Comparison of ENCODE assay signal across 13 mouse cellular contexts in the genomic region with DNA sequence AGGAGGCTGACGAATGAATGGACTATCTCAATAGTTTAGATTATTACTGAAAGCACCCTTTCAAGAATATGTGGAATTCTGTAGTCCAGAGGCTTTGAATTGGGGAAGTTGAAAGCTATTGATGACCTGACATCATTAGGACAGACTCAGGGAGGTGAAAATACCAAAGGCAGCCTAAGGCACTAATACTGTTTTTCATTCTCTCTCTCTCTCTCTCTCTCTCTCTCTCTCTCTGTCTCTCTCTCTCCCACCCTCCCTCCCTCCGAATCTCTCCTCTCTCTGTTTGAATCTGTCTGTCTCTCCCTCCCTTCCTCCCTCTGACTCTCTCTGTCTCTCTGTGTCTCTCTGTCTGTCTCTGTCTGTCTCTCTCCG. TPM values are rescaled to one million over a fixed set of nuclear protein-coding genes. Genes with fewer than 3 reads are reported as not detected.
DNase-seq lines count a peak whose midpoint lies in the region; ATAC-seq lines count a peak whose summit lies in the region.
"Had no signal": no experiment of that assay in that cellular context is flagged by ENCODE, and none has a peak within 500 bp of the region (broad histone marks: within the 10 kb centered on the region; RNA-seq: fewer than 3 reads in every experiment).

No protein-coding gene starts in this region.

- no peaks in the 10 kb centered on the region for H3K36me3 ChIP-seq in liver, embryonic 15.5 days (replicated peaks)
- H3K36me3 ChIP-seq in liver, embryonic 12.5 days: no peaks in the 10 kb centered on the region
- H3K36me3 ChIP-seq in forebrain, embryonic 16.5 days (ENCODE audit: control insufficient read depth, insufficient read depth): no peaks in the 10 kb centered on the region
- no peaks in the 10 kb centered on the region for H3K36me3 ChIP-seq in neural tube, embryonic 13.5 days
- H3K36me3 ChIP-seq: embryonic facial prominence, embryonic 15.5 days; limb, embryonic 13.5 days had no signal

- 32% methylated on average over 3 of the region's 3 CpGs for WGBS in liver, embryonic 15.5 days (ENCODE audit: insufficient replicate concordance)
- WGBS in liver, embryonic 12.5 days (ENCODE audit: insufficient replicate concordance): 45% methylated on average over 3 of the region's 3 CpGs
- 19% methylated on average over 3 of the region's 3 CpGs for WGBS in forebrain, embryonic 16.5 days
- WGBS in neural tube, embryonic 13.5 days: 44% methylated on average over 3 of the region's 3 CpGs

- no peak overlapping the region for H3K27ac ChIP-seq in liver, embryonic 15.5 days (replicated peaks)
- no peak overlapping the region for H3K27ac ChIP-seq in liver, embryonic 12.5 days
- no peak overlapping the region for H3K27ac ChIP-seq in forebrain, embryonic 16.5 days (ENCODE audit: low read length)
- no peak overlapping the region for H3K27ac ChIP-seq in neural tube, embryonic 13.5 days (replicated peaks)
- H3K27ac ChIP-seq: embryonic facial prominence, embryonic 15.5 days; limb, embryonic 13.5 days; macrophage had no signal

- H3K4me2 ChIP-seq in liver, embryonic 15.5 days: 0 out of 2 replicates have a peak overlapping the region, but pooled peaks have one; percentile 6
- H3K4me2 ChIP-seq in liver, embryonic 12.5 days: no peak overlapping the region
- H3K4me2 ChIP-seq in forebrain, embryonic 16.5 days (ENCODE audit: low read length): no peak overlapping the region
- H3K4me2 ChIP-seq in neural tube, embryonic 13.5 days: no peak overlapping the region
- H3K4me2 ChIP-seq: embryonic facial prominence, embryonic 15.5 days; limb, embryonic 13.5 days had no signal

- H3K9ac ChIP-seq in liver, embryonic 15.5 days: no peak overlapping the region
- no peak overlapping the region for H3K9ac ChIP-seq in liver, embryonic 12.5 days
- H3K9ac ChIP-seq in forebrain, embryonic 16.5 days (replicated peaks; ENCODE audit: low read depth, low read length): 0 out of 2 replicates have a peak overlapping the region, but pooled peaks have one; percentile 12
- peak overlapping the region; percentile 44; the same call in 1 of the 2 replicates for H3K9ac ChIP-seq in neural tube, embryonic 13.5 days
- H3K9ac ChIP-seq: embryonic facial prominence, embryonic 15.5 days; limb, embryonic 13.5 days; liver, postnatal 0 days had no signal

- H3K4me1 ChIP-seq in liver, embryonic 15.5 days (replicated peaks): no peaks in the 10 kb centered on the region
- H3K4me1 ChIP-seq in liver, embryonic 12.5 days: no peaks in the 10 kb centered on the region
- H3K4me1 ChIP-seq in forebrain, embryonic 16.5 days (replicated peaks; ENCODE audit: control insufficient read depth, insufficient read depth, low read length): 0 out of 2 replicates have a peak, but pooled peaks cover 3% of the 10 kb centered on the region
- peaks cover 8% of the 10 kb centered on the region for H3K4me1 ChIP-seq in neural tube, embryonic 13.5 days (replicated peaks)

- H3K4me3 ChIP-seq in liver, embryonic 15.5 days (replicated peaks): no peak overlapping the region
- H3K4me3 ChIP-seq in liver, embryonic 12.5 days: no peak overlapping the region
- no peak overlapping the region for H3K4me3 ChIP-seq in forebrain, embryonic 16.5 days (replicated peaks; ENCODE audit: low read length)
- no peak overlapping the region for H3K4me3 ChIP-seq in neural tube, embryonic 13.5 days
- H3K4me3 ChIP-seq: embryonic facial prominence, embryonic 15.5 days; limb, embryonic 13.5 days had no signal

- DNase-seq in spleen, postnatal 4 days (ENCODE audit: low spot score in 2 of 2): no peak
- no peak for DNase-seq in adrenal gland, adult 18-20 months (ENCODE audit: low spot score in 2 of 2)
- DNase-seq in adipocyte (ENCODE audit: low spot score): no peak

- no peaks in the 10 kb centered on the region for H3K27me3 ChIP-seq in liver, embryonic 15.5 days
- no peaks in the 10 kb centered on the region for H3K27me3 ChIP-seq in liver, embryonic 12.5 days (replicated peaks)
- no peaks in the 10 kb centered on the region for H3K27me3 ChIP-seq in forebrain, embryonic 16.5 days (replicated peaks; ENCODE audit: control insufficient read depth, insufficient read depth, low read length)
- no peaks in the 10 kb centered on the region for H3K27me3 ChIP-seq in neural tube, embryonic 13.5 days
- H3K27me3 ChIP-seq: embryonic facial prominence, embryonic 15.5 days; limb, embryonic 13.5 days had no signal

- H3K9me3 ChIP-seq in liver, embryonic 15.5 days (replicated peaks): no peaks in the 10 kb centered on the region
- no peaks in the 10 kb centered on the region for H3K9me3 ChIP-seq in liver, embryonic 12.5 days (replicated peaks)
- no peaks in the 10 kb centered on the region for H3K9me3 ChIP-seq in forebrain, embryonic 16.5 days (ENCODE audit: control insufficient read depth, low read length)
- H3K9me3 ChIP-seq in neural tube, embryonic 13.5 days: no peaks in the 10 kb centered on the region
- H3K9me3 ChIP-seq: embryonic facial prominence, embryonic 15.5 days; limb, embryonic 13.5 days had no signal

- ATAC-seq in liver, embryonic 15.5 days (ENCODE audit: insufficient read depth): no peak
- no peak for ATAC-seq in liver, embryonic 12.5 days
- peak; percentile 14; the same call in 1 of the 2 replicates for ATAC-seq in forebrain, embryonic 16.5 days
- peak; percentile 19; the same call in 1 of the 2 replicates for ATAC-seq in megakaryocyte, adult 5-6 weeks (ENCODE audit: poor library complexity, severe bottlenecking)
- ATAC-seq in neural tube, embryonic 13.5 days (ENCODE audit: low read depth): peak; percentile 36

RNA-seq across cellular contexts. Expression of a gene that starts 2.0 kb away (rescaled TPM):
- polyA plus RNA-seq in liver, embryonic 15.5 days (2015; fragmentation: Nextera tagmentation; extraction: Ambion mirVana): 5.4 and 5.8 TPM in 2 replicates
- 8.1 and 9.0 TPM in 2 replicates for polyA plus RNA-seq in liver, embryonic 12.5 days (2016; fragmentation: Nextera tagmentation; extraction: Ambion mirVana)
- 44.8 and 50.4 TPM in 2 replicates for polyA plus RNA-seq in forebrain, embryonic 16.5 days (2015; fragmentation: Nextera tagmentation; extraction: Ambion mirVana)
- total RNA-seq in megakaryocyte, adult 5-6 weeks (2015): 45.0 and 51.3 TPM in 2 replicates
- total RNA-seq in megakaryocyte, adult 5-6 weeks (2017): 46.1 and 69.8 TPM in 2 replicates
- 71.4 and 79.0 TPM in 2 replicates for polyA plus RNA-seq in neural tube, embryonic 13.5 days (2015; fragmentation: Nextera tagmentation; extraction: Ambion mirVana)
- total RNA-seq in adrenal gland, adult 18-20 months (2021): 10 to 100 TPM; 23.2 to 24.3 TPM

RNA-seq across cellular contexts. Expression of a gene that starts 36.4 kb away (rescaled TPM):
- polyA plus RNA-seq in liver, embryonic 15.5 days (2015; fragmentation: Nextera tagmentation; extraction: Ambion mirVana): 0.06 and 0.15 TPM in 2 replicates
- polyA plus RNA-seq in liver, embryonic 12.5 days (2016; fragmentation: Nextera tagmentation; extraction: Ambion mirVana): 0.12 and 0.21 TPM in 2 replicates
- 0.58 and 0.61 TPM in 2 replicates for polyA plus RNA-seq in forebrain, embryonic 16.5 days (2015; fragmentation: Nextera tagmentation; extraction: Ambion mirVana)
- total RNA-seq in megakaryocyte, adult 5-6 weeks (2015): 0.31 TPM in 1 of 2 replicates, not detected in the other
- total RNA-seq in megakaryocyte, adult 5-6 weeks (2017): 0.26 TPM in 1 of 2 replicates, not detected in the other
- 0.70 and 0.87 TPM in 2 replicates for polyA plus RNA-seq in neural tube, embryonic 13.5 days (2015; fragmentation: Nextera tagmentation; extraction: Ambion mirVana)
- under 1 TPM; 0.27 to 0.29 TPM for total RNA-seq in adrenal gland, adult 18-20 months (2021)
- total RNA-seq: hematopoietic stem cell, adult 5-6 weeks had no signal
- polyA plus RNA-seq: liver, postnatal 0 days had no signal

RNA-seq across cellular contexts. Expression of a gene that starts 36.7 kb away (rescaled TPM):
- polyA plus RNA-seq in liver, embryonic 15.5 days (2015; fragmentation: Nextera tagmentation; extraction: Ambion mirVana): 51.3 and 52.9 TPM in 2 replicates
- 80.6 and 84.1 TPM in 2 replicates for polyA plus RNA-seq in liver, embryonic 12.5 days (2016; fragmentation: Nextera tagmentation; extraction: Ambion mirVana)
- polyA plus RNA-seq in forebrain, embryonic 16.5 days (2015; fragmentation: Nextera tagmentation; extraction: Ambion mirVana): 81.6 and 92.0 TPM in 2 replicates
- total RNA-seq in megakaryocyte, adult 5-6 weeks (2015): 22.8 and 22.9 TPM in 2 replicates
- total RNA-seq in megakaryocyte, adult 5-6 weeks (2017): 28.6 and 38.4 TPM in 2 replicates
- 61.8 and 63.1 TPM in 2 replicates for polyA plus RNA-seq in neural tube, embryonic 13.5 days (2015; fragmentation: Nextera tagmentation; extraction: Ambion mirVana)
- 10 to 100 TPM; 43.7 to 52.1 TPM for total RNA-seq in adrenal gland, adult 18-20 months (2021)

RNA-seq across cellular contexts. Expression of a gene that starts 41.9 kb away (rescaled TPM):
- 582 and 589 TPM in 2 replicates for polyA plus RNA-seq in liver, embryonic 15.5 days (2015; fragmentation: Nextera tagmentation; extraction: Ambion mirVana)
- polyA plus RNA-seq in liver, embryonic 12.5 days (2016; fragmentation: Nextera tagmentation; extraction: Ambion mirVana): 626 and 633 TPM in 2 replicates
- polyA plus RNA-seq in forebrain, embryonic 16.5 days (2015; fragmentation: Nextera tagmentation; extraction: Ambion mirVana): 67.7 and 68.4 TPM in 2 replicates
- total RNA-seq in megakaryocyte, adult 5-6 weeks (2015): 12.5 and 16.9 TPM in 2 replicates
- total RNA-seq in megakaryocyte, adult 5-6 weeks (2017): 5.1 and 9.2 TPM in 2 replicates
- 49.8 and 58.8 TPM in 2 replicates for polyA plus RNA-seq in neural tube, embryonic 13.5 days (2015; fragmentation: Nextera tagmentation; extraction: Ambion mirVana)
- 100 to 1,000 TPM in 1 of 2 experiments, 10 to 100 TPM in 1; 92.6 to 112 TPM for total RNA-seq in adrenal gland, adult 18-20 months (2021)

RNA-seq across cellular contexts. Expression of a gene that starts 58.3 kb away (rescaled TPM):
- 7.8 and 9.6 TPM in 2 replicates for polyA plus RNA-seq in liver, embryonic 15.5 days (2015; fragmentation: Nextera tagmentation; extraction: Ambion mirVana)
- polyA plus RNA-seq in liver, embryonic 12.5 days (2016; fragmentation: Nextera tagmentation; extraction: Ambion mirVana): 4.3 and 4.6 TPM in 2 replicates
- 9.7 and 10.8 TPM in 2 replicates for polyA plus RNA-seq in forebrain, embryonic 16.5 days (2015; fragmentation: Nextera tagmentation; extraction: Ambion mirVana)
- total RNA-seq in megakaryocyte, adult 5-6 weeks (2015): 0.14 TPM in 1 of 2 replicates, not detected in the other
- total RNA-seq in megakaryocyte, adult 5-6 weeks (2017): not detected in 2 replicates
- polyA plus RNA-seq in neural tube, embryonic 13.5 days (2015; fragmentation: Nextera tagmentation; extraction: Ambion mirVana): 13.1 and 14.2 TPM in 2 replicates
- total RNA-seq in adrenal gland, adult 18-20 months (2021): 10 to 100 TPM in 1 of 2 experiments, 1 to 10 TPM in 1; 9.8 to 21.4 TPM

Comparison
In these comparisons a context has a peak if more than half of its experiments do, and no peak if none do; other contexts are left out.
1. ATAC-seq: peak in forebrain, embryonic 16.5 days (single experiment), megakaryocyte, adult 5-6 weeks (single experiment) and neural tube, embryonic 13.5 days (single experiment); none in liver, embryonic 15.5 days (single experiment) and liver, embryonic 12.5 days (single experiment).
2. H3K9ac ChIP-seq: peak in forebrain, embryonic 16.5 days (single experiment) and neural tube, embryonic 13.5 days (single experiment); none in liver, embryonic 15.5 days (single experiment) and liver, embryonic 12.5 days (single experiment).